Mouse (Mus musculus): ENCODE data around the gene Plekhh2.

DNA sequence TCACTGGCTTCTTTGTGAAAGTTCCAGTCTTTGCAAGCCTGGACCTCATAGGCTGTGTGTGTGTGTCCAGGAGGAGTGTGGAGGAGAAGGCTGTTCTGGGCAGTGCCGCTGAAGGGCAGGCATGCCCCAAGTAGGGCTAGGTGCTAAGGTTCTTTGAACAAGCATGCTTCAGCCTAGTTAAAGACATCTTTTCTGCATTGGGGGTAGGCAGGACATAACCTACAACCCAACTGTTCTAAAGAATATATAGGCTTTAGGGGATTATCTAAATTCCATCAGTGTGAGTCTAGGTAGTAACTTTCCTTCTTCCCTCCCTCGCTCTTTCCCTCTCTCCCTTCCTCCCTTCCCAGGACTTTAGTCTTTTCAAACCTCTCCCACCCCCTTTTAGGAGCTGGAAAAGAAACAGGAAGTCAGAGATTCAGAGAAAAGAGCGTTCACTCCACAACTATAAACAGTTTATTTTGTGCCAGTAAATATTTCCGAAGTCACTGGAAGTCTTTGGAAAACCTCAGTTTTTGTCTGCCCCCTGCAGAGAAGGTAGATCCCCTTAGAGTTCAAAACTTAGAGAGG lies 906 bp downstream of the Plekhh2 start:
- no peak for TF ChIP-seq POLR2A (IDR thresholded peaks at IDR 0.05; ENCODE audit: control insufficient read depth, low read depth, low read length)
- TF ChIP-seq CTCF (IDR thresholded peaks at IDR 0.05; ENCODE audit: control insufficient read depth, insufficient read depth, insufficient replicate concordance, low read depth, low read length) = no peak
